Mouse (Mus musculus) liver, embryonic 14.5 days (tissue): ENCODE measurements around the gene Il34. TPM values are rescaled to one million over a fixed set of nuclear protein-coding genes. Genes with fewer than 3 reads are reported as not detected.
A peak's percentile ranks its signal among the peaks of the same experiment; 100 is the strongest.

ENCODE experiments used
- ATAC-seq: fragments of 200-750 bp; cut with Nextera tagmentation; 2 replicates; pipeline ENCODE4 v1.8.0; 2017; ENCODE audit warnings: moderate number of reproducible peaks, mild to moderate bottlenecking, moderate library complexity; ENCODE audit not compliant: insufficient read depth
- DNase-seq, 3 experiments: peaks; one replicate each; pipeline ENCODE4 v3.0.0-alpha.2; 2012 to 2013; ENCODE audit warnings: low read depth in 3 of 3, low spot score in 3 of 3
- H3K27ac ChIP-seq: fragments of 300-500 bp; sonication (generic); 2 replicates; pipeline ENCODE4 v1.5.1; 2014; ENCODE audit warnings: moderate library complexity, mild to moderate bottlenecking, control low read depth, inconsistent platforms
- H3K27me3 ChIP-seq: fragments of 300-500 bp; sonication (generic); 2 replicates; pipeline ENCODE4 v1.6.1; 2014; ENCODE audit warnings: mild to moderate bottlenecking, low read length, moderate library complexity; ENCODE audit not compliant: control insufficient read depth, insufficient read depth
- H3K36me3 ChIP-seq: fragments of 300-500 bp; sonication (generic); replicated peaks from 2 replicates; pipeline ENCODE4 v1.6.1; 2014; ENCODE audit warnings: low read depth; ENCODE audit not compliant: control insufficient read depth, insufficient read depth
- H3K4me1 ChIP-seq, 2 experiments: fragments of 200-500 bp in 1 of 2; fragments of 300-500 bp in 1 of 2; sonication (generic) in 1 of 2; replicated peaks; 2 replicates each; pipeline ENCODE4 v1.6.1; 2012 to 2014; ENCODE audit warnings: antibody characterized with exemption in 1 of 2, inconsistent platforms in 1 of 2, low read length in 1 of 2; ENCODE audit not compliant: control insufficient read depth in 2 of 2, insufficient read depth in 2 of 2
- H3K4me2 ChIP-seq: fragments of 300-500 bp; sonication (generic); 2 replicates; pipeline ENCODE4 v1.6.1; 2014; ENCODE audit warnings: low read depth, mild to moderate bottlenecking, control low read depth, moderate library complexity
- H3K4me3 ChIP-seq, 2 experiments: fragments of 200-500 bp in 1 of 2; fragments of 300-500 bp in 1 of 2; sonication (generic) in 1 of 2; 2 replicates each; pipeline ENCODE4 v1.5.1; 2012 to 2014; ENCODE audit warnings: low read depth in 2 of 2, low read length in 2 of 2, mild to moderate bottlenecking in 2 of 2, control low read depth in 1 of 2, inconsistent platforms in 1 of 2, moderate library complexity in 1 of 2; ENCODE audit not compliant: insufficient read depth in 1 of 2
- H3K9ac ChIP-seq: fragments of 300-500 bp; sonication (generic); replicated peaks from 2 replicates; pipeline ENCODE4 v1.6.1; 2014; ENCODE audit warnings: mild to moderate bottlenecking, control low read depth, moderate library complexity
- H3K9me3 ChIP-seq: fragments of 300-500 bp; sonication (generic); 2 replicates; pipeline ENCODE4 v1.6.1; 2016; ENCODE audit warnings: low read length, mixed read lengths; ENCODE audit not compliant: control insufficient read depth
- CTCF ChIP-seq: IDR thresholded peaks from 2 replicates; pipeline ENCODE4 v1.5.1; 2016; ENCODE audit warnings: antibody characterized with exemption, low read depth, control low read depth
- EP300 ChIP-seq: IDR thresholded peaks from 2 replicates; pipeline ENCODE4 v1.6.1; 2016; ENCODE audit warnings: antibody characterized with exemption, low read depth
- WGBS: fragments of 180-500 bp; shearing (Covaris S2); extraction: QIAGEN DNeasy Blood & Tissue Kit; methylation state at CpG from one replicate; pipeline ENCODE4 v1.1.7; 2014; ENCODE audit not compliant: insufficient replicate concordance; 5-methylcytosine and 5-hydroxymethylcytosine counted together
- polyA plus RNA-seq, 2 experiments: library from polyadenylated mRNA; depleted of rRNA in 1 of 2; stranded (reverse) in 1 of 2; unstranded in 1 of 2; fragments of >200 nt; fragmentation: Nextera tagmentation in 1 of 2; extraction: Ambion mirVana in 1 of 2; gene quantifications; 2 replicates each; pipeline versions ENCODE4 v1.2.1 to v1.2.3; 2012 to 2014

Gene Il34
- polyA plus RNA-seq (2012; rRNA removed), result 0.11 TPM in 1 of 2 replicates, not detected in the other
- polyA plus RNA-seq (2014; fragmentation: Nextera tagmentation; extraction: Ambion mirVana), result not detected in 2 replicates

DNA sequence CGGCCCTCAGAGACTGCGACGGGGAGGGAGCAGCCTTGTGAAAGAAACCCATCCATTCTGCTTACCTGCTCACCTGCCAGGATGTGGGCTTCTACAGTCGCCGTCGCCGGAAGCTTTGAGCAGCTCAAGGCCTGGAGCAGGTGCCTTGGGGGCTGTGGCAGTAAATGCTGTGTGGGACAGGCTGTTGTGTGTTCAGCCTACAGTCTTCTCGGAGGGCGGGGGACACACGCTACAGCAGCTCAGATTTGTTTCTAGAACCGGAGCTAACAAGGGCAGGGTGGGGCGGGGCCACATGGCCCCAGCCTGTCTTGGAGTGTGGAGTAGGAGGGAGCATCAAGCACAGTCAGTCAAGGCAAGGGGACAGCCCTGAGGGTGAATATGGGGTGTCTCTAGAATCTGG, at the start of gene Il34:
Gene Il34, minus strand, starts transcription at position 256 of the 400 bp plus-strand sequence.
- H3K4me2 ChIP-seq, result no peak within 1 kb of the TSS
- H3K9me3 ChIP-seq, result no peaks in the 10 kb centered on the region
- no peak for DNase-seq
- ATAC-seq, result no peak
- no peaks in the 10 kb centered on the region for H3K4me1 ChIP-seq
- no peak within 1 kb of the TSS for H3K4me3 ChIP-seq
- H3K27ac ChIP-seq, result no peak within 1 kb of the TSS
- H3K36me3 ChIP-seq, result peaks cover 14% of the 10 kb centered on the region
- TF ChIP-seq EP300, result no peak
- TF ChIP-seq CTCF, result no peak
- no peak within 1 kb of the TSS for H3K9ac ChIP-seq
- WGBS, result 40% methylated on average over 12 of the region's 12 CpGs
- no peaks in the 10 kb centered on the region for H3K27me3 ChIP-seq

DNA sequence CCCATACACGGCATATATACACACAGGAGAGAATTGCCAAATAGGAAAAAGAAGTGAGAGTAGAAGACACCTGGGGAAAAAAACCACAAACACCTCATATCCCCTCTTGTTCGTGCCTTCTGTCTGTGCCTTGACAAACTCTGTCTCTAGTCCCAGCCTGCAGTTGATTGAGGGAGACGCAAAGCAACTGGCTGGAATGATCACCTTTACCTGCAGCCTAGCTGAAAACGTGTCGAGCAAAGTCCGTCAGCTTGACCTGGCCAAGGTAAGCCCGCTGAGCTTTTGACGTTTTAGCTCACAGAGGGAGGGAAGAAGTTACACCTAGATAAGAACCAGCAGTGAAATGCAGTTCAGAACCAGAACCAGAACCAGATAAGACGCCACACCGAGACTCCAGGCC, 45.5 kb upstream of the Il34 start:
- H3K27ac ChIP-seq, result no peak overlapping the region
- peaks cover 56% of the 10 kb centered on the region for H3K36me3 ChIP-seq
- peaks cover 7 to 10% of the 10 kb centered on the region in 2 experiments for H3K4me1 ChIP-seq
- no peak for DNase-seq
- no peak overlapping the region for H3K4me2 ChIP-seq
- ATAC-seq, result no peak
- H3K4me3 ChIP-seq, result no peak overlapping the region
- H3K9ac ChIP-seq, result no peak overlapping the region
- no peaks in the 10 kb centered on the region for H3K9me3 ChIP-seq
- 81% methylated on average over 10 of the region's 10 CpGs for WGBS
- TF ChIP-seq CTCF (no peak), EP300 (no peak)
- H3K27me3 ChIP-seq, result no peaks in the 10 kb centered on the region

DNA sequence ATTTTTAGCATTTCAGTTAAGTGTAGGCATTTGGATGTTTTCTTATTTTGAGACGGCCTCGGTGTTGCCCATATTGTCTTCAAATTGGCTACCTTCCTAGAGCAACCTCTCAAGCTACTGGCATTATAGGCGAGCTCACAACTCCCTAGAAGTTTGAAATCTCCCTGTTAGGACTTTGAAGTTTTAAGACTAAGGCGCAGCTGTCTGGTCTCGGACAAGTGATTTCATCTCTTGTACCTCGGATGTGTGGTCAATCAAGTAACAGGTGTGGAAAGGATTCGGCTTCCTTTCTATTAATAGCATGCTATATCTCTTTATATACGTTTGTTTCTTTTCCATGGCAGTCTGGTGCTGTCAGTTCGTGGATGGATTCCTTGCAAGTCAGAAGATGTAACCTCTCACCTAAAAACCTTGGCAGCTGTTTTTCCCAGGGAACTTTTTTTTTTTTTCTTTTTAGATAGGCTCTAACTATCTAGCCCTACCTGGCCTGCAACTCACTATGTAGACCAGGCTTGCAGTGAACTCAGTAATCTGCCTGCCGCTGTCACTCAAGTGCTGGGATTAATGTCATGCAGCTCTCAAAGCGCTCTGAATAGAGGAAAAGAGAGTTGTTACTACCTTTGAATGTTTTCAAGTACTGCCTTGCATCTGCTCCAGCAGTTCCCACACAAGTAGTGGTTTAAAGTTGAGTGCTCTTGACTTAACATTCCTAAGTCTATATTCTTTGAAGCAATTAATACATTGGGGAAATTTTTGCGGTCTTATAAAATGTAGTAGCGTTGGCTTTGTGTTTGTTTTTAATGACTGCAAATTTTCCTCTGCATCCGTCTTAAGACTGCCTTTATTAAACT, 42.1 kb upstream of the Il34 start:
- Histone ChIP-seq H3K36me3 (peaks cover 48% of the 10 kb centered on the region), H3K9me3 (no peaks in the 10 kb centered on the region), H3K9ac (peak overlapping the region; percentile 97), H3K4me3 (peak overlapping the region; percentile 82 to 100), H3K27ac (peak overlapping the region; percentile 76; the same call in 1 of the 2 replicates), H3K4me2 (peak overlapping the region; percentile 96), H3K27me3 (no peaks in the 10 kb centered on the region), H3K4me1 (peaks cover 16 to 20% of the 10 kb centered on the region in 2 experiments)
- WGBS, result 42% methylated on average over 14 of the region's 14 CpGs
- ATAC-seq (no peak), DNase-seq (peak in 1 of 3 experiments; percentile 7)
- TF ChIP-seq EP300, result no peak
- no peak for TF ChIP-seq CTCF

DNA sequence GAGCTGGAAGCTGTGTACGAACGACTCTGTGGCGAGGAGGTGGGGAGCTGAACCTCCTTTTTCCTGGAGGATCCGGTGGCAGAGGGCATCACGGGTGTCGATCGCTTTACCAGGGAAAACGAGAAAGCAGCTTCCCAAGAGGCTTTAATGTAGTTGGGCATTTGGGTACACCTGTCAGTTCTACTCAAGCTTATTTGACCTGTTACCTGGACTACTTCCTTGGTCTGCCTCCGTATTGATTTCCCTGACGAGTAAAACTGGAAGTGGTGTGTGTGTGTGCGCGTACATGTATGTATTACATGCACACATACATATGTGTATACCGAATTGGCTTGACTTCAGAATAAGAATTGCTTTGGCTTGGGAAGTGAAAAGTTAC, 41.4 kb upstream of the Il34 start:
- peak in 1 of 3 experiments; percentile 12 for DNase-seq
- Histone ChIP-seq H3K4me3 (peak overlapping the region; percentile 82 to 100), H3K27ac (peak overlapping the region; percentile 76), H3K4me2 (peak overlapping the region; percentile 96), H3K36me3 (peaks cover 48% of the 10 kb centered on the region), H3K4me1 (peaks cover 16 to 20% of the 10 kb centered on the region in 2 experiments), H3K9me3 (no peaks in the 10 kb centered on the region), H3K9ac (peak overlapping the region; percentile 97), H3K27me3 (no peaks in the 10 kb centered on the region)
- no peak for TF ChIP-seq EP300
- TF ChIP-seq CTCF, result no peak
- WGBS, result under 1% methylated on average over 13 of the region's 13 CpGs
- peak; percentile 40 for ATAC-seq
